ENCODE assay signal across 9 mouse cellular contexts in the genomic region with DNA sequence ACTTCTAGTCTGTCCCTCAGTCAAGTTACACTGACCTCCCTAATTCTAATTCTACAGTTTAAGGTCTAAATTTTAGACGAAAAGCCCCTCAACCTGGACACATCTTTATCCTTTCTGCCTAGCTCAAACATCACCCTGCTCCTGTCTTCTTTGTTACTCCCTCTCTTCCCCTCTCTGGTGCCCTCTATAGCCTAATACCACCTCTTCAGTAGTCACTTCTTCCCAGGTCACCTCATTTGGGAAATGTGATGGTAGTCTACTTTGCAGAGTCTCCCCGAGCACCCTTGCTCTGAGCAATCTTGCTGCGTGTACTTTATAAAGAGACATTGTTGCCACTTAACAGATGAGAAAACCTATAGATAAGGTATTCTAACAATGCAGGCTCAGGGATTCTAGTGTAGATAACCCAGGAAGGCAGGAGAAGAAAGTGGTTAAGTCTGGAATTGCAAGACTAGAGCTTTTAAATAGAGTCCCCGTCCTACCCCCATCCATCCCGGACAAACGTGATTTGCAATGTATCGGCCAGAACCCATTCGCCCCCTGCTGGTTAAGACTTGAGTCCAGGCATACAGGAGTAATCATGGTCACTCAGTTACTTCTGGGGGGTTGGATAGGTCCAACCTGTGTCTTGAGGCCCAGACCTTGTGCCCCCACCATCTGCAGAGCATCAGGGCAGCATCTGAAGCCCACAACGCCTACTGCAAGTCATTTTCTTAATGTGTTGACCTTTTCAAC. TPM values are rescaled to one million over a fixed set of nuclear protein-coding genes. Genes with fewer than 3 reads are reported as not detected.
A peak's percentile ranks its signal among the peaks of the same experiment; 100 is the strongest.
DNase-seq lines count a peak whose midpoint lies in the region; ATAC-seq lines count a peak whose summit lies in the region.
"Had no signal": no experiment of that assay in that cellular context is flagged by ENCODE, and none has a peak within 500 bp of the region (broad histone marks: within the 10 kb centered on the region; RNA-seq: fewer than 3 reads in every experiment).

No protein-coding gene starts in this region.

- WGBS in midbrain, embryonic 11.5 days: 42% methylated on average over 9 of the region's 9 CpGs
- WGBS in midbrain, embryonic 13.5 days: 38% methylated on average over 9 of the region's 9 CpGs

- ATAC-seq in midbrain, embryonic 11.5 days (ENCODE audit: low FRiP score): no peak
- ATAC-seq in midbrain, embryonic 13.5 days: no peak

- DNase-seq in midbrain, embryonic 11.5 days (ENCODE audit: low spot score, missing footprints): peak; percentile 88
- DNase-seq in NIH3T3 (ENCODE audit: low read depth): peak; percentile 88
- DNase-seq in embryo, embryonic 9.5 days (ENCODE audit: extremely low spot score): peak; percentile 63
- peak; percentile 79 to 86 for DNase-seq in heart, postnatal 14 days
- DNase-seq in left cerebral cortex, postnatal 4 days: peak; percentile 66
- peak; percentile 60 to 63 for DNase-seq in natural killer cell, adult 2 months (ENCODE audit: low spot score in 2 of 2)
- peak; percentile 49 to 70 for DNase-seq in urinary bladder, postnatal 36 days (ENCODE audit: low spot score in 2 of 2)

- no peaks in the 10 kb centered on the region for H3K9me3 ChIP-seq in midbrain, embryonic 11.5 days (ENCODE audit: control insufficient read depth, low read length)
- H3K9me3 ChIP-seq in midbrain, embryonic 13.5 days: no peaks in the 10 kb centered on the region
- H3K9me3 ChIP-seq: neural tube, embryonic 13.5 days had no signal

- no peak overlapping the region for H3K27ac ChIP-seq in midbrain, embryonic 11.5 days (ENCODE audit: low read depth, low read length)
- H3K27ac ChIP-seq in midbrain, embryonic 13.5 days: no peak overlapping the region
- H3K27ac ChIP-seq: neural tube, embryonic 13.5 days had no signal

- no peak overlapping the region for H3K4me3 ChIP-seq in midbrain, embryonic 11.5 days (ENCODE audit: low read depth, low read length)
- no peak overlapping the region for H3K4me3 ChIP-seq in midbrain, embryonic 13.5 days (replicated peaks)
- H3K4me3 ChIP-seq: neural tube, embryonic 13.5 days had no signal

- H3K9ac ChIP-seq in midbrain, embryonic 11.5 days (ENCODE audit: low read length): no peak overlapping the region
- no peak overlapping the region for H3K9ac ChIP-seq in midbrain, embryonic 13.5 days (replicated peaks)
- H3K9ac ChIP-seq: neural tube, embryonic 13.5 days had no signal

- H3K4me2 ChIP-seq in midbrain, embryonic 11.5 days: no peak overlapping the region
- H3K4me2 ChIP-seq in midbrain, embryonic 13.5 days (replicated peaks): no peak overlapping the region
- H3K4me2 ChIP-seq: neural tube, embryonic 13.5 days had no signal

- no peaks in the 10 kb centered on the region for H3K27me3 ChIP-seq in midbrain, embryonic 11.5 days (ENCODE audit: control insufficient read depth, insufficient read depth, low read length)
- no peaks in the 10 kb centered on the region for H3K27me3 ChIP-seq in midbrain, embryonic 13.5 days
- H3K27me3 ChIP-seq: neural tube, embryonic 13.5 days had no signal

- no peaks in the 10 kb centered on the region for H3K36me3 ChIP-seq in midbrain, embryonic 11.5 days (ENCODE audit: control insufficient read depth, insufficient read depth, low read length)
- no peaks in the 10 kb centered on the region for H3K36me3 ChIP-seq in midbrain, embryonic 13.5 days
- H3K36me3 ChIP-seq: neural tube, embryonic 13.5 days had no signal

- H3K4me1 ChIP-seq in midbrain, embryonic 11.5 days (ENCODE audit: control insufficient read depth, insufficient read depth, low read length): peaks cover 7% of the 10 kb centered on the region; the same call in 1 of the 2 replicates
- H3K4me1 ChIP-seq in midbrain, embryonic 13.5 days (replicated peaks): peaks cover 9% of the 10 kb centered on the region

- intact Hi-C loops in heart, postnatal 14 days (cut with DNase I): loop anchor here (1.0 to 5.0 kb wide), 3 partner anchors 29 to 118 kb away; no protein-coding TSS in a partner anchor
- intact Hi-C loops in left cerebral cortex, postnatal 4 days (cut with DNase I): loop anchor here (10.0 kb wide), 1 partner anchor 71 kb away; no protein-coding TSS in a partner anchor

RNA-seq across cellular contexts. Expression of a gene that starts 1.1 kb away (rescaled TPM):
- not detected in 2 replicates for polyA plus RNA-seq in midbrain, embryonic 11.5 days (2014; fragmentation: Nextera tagmentation; extraction: Ambion mirVana)
- 0.32 TPM in 1 of 2 replicates, not detected in the other for polyA plus RNA-seq in midbrain, embryonic 13.5 days (2015; fragmentation: Nextera tagmentation; extraction: Ambion mirVana)
- total RNA-seq in heart, postnatal 14 days (2021): under 1 TPM in 1 of 2 experiments, not detected in 1; 0.93 TPM
- total RNA-seq in left cerebral cortex, postnatal 4 days (2021): not detected

RNA-seq across cellular contexts. Expression of a gene that starts 22.5 kb away (rescaled TPM):
- polyA plus RNA-seq in midbrain, embryonic 11.5 days (2014; fragmentation: Nextera tagmentation; extraction: Ambion mirVana): 7.6 and 7.9 TPM in 2 replicates
- polyA plus RNA-seq in midbrain, embryonic 13.5 days (2015; fragmentation: Nextera tagmentation; extraction: Ambion mirVana): 12.8 and 14.6 TPM in 2 replicates
- total RNA-seq in heart, postnatal 14 days (2021): 10 to 100 TPM; 10.6 to 12.1 TPM
- total RNA-seq in left cerebral cortex, postnatal 4 days (2021): 10 to 100 TPM; 25.0 to 28.6 TPM

RNA-seq across cellular contexts. Expression of a gene that starts 30.9 kb away (rescaled TPM):
- polyA plus RNA-seq in midbrain, embryonic 11.5 days (2014; fragmentation: Nextera tagmentation; extraction: Ambion mirVana): 8.2 and 10.5 TPM in 2 replicates
- 8.6 and 10.5 TPM in 2 replicates for polyA plus RNA-seq in midbrain, embryonic 13.5 days (2015; fragmentation: Nextera tagmentation; extraction: Ambion mirVana)
- 10 to 100 TPM; 17.2 to 19.5 TPM for total RNA-seq in heart, postnatal 14 days (2021)
- 10 to 100 TPM; 13.2 to 14.2 TPM for total RNA-seq in left cerebral cortex, postnatal 4 days (2021)

RNA-seq across cellular contexts. Expression of a gene that starts 56.1 kb away (rescaled TPM):
- 62.4 and 62.8 TPM in 2 replicates for polyA plus RNA-seq in midbrain, embryonic 11.5 days (2014; fragmentation: Nextera tagmentation; extraction: Ambion mirVana)
- 116 and 117 TPM in 2 replicates for polyA plus RNA-seq in midbrain, embryonic 13.5 days (2015; fragmentation: Nextera tagmentation; extraction: Ambion mirVana)
- 10 to 100 TPM; 16.9 to 17.3 TPM for total RNA-seq in heart, postnatal 14 days (2021)
- 100 to 1,000 TPM; 140 to 144 TPM for total RNA-seq in left cerebral cortex, postnatal 4 days (2021)
